Mouse (Mus musculus): ENCODE measurements at regions not wholly inside any gene's neighbourhood (a gene's known extent, or its start where the extent isn't known, plus 50 kb on each side); places are given as distances from the start of the nearest gene placed in this dataset.

DNA sequence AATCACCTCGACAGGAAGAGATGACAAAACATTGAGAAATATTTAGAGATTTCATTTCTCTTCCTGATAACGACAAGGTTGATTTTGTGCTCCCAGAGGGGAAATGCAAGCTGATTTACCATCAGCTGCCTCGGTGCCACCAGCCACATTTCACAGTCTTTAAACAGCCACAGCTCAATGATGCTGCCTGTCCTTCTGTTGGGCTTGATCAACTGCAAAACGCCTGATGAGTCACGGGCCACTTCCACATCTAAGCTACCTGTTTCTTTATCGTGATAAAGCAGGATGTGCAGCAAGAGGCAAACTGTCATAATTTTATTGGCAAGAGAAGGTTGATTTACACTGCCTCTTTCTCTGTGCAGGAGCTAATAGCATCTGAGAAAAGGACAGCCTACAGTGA is 140.1 kb upstream of the Slc7a11 start:
- TF ChIP-seq CTCF (IDR thresholded peaks at IDR 0.05; ENCODE audit: extremely low read depth, insufficient read depth, low read length) = no peak
- no peak for TF ChIP-seq POLR2A (IDR thresholded peaks at IDR 0.05; ENCODE audit: extremely low read depth, insufficient read depth, low read length)

Measured in cortical plate, adult 2 months (tissue).